Mouse (Mus musculus): ENCODE measurements around the gene Gsn.

GRCm38 (mm10) chr2:35327583-35327982 lies 71.4 kb downstream of the Gsn start:
- TF ChIP-seq CTCF (conservative IDR thresholded peaks at IDR 0.05; ENCODE audit: low read length) (no peak), POU5F1 (IDR thresholded peaks at IDR 0.05; ENCODE audit: borderline replicate concordance, low read length) (no peak)
